Mouse (Mus musculus) adrenal gland, postnatal 14 days (tissue): ENCODE results near the gene Kntc1. TPM values are rescaled to one million over a fixed set of nuclear protein-coding genes. Genes with fewer than 3 reads are reported as not detected.

Experiments used
- DNase-seq: peaks from one replicate; pipeline ENCODE4 v3.0.0; 2021; ENCODE audit warnings: mixed read lengths
- total RNA-seq: library from RNA; stranded (reverse); gene quantifications from 2 replicates; pipeline ENCODE4 v1.2.3, GENCODE M21; 2021

The Kntc1 gene
- total RNA-seq, 1 experiment from 2014 or later, result 8.5 TPM

- no peak for DNase-seq
Measured at GRCm38 (mm10) chr5:123866457-123866856, 116.9 kb downstream of the Kntc1 start.

GRCm38 (mm10) chr5:123869615-123870014 lies 120.1 kb downstream of the Kntc1 start:
- DNase-seq, result no peak

Other genes with a start within 250 kb of the Kntc1 start
- 0.41 TPM in 1 of 2 replicates, not detected in the other for gene B3gnt4, start 239.3 kb upstream of the Kntc1 start, total RNA-seq
- gene Diablo, start 225.5 kb upstream of the Kntc1 start, total RNA-seq, result 63.9 and 68.2 TPM in 2 replicates
- 10.0 and 10.7 TPM in 2 replicates for gene Gm49027, start 224.2 kb upstream of the Kntc1 start, total RNA-seq
- gene Vps33a, start 176.7 kb upstream of the Kntc1 start, total RNA-seq, result 42.0 and 43.7 TPM in 2 replicates
- 63.1 and 64.8 TPM in 2 replicates for gene Clip1, start 65.1 kb upstream of the Kntc1 start, total RNA-seq
- 46.9 and 58.0 TPM in 2 replicates for gene Zcchc8, start 28.6 kb upstream of the Kntc1 start, total RNA-seq
- gene Rsrc2, start 302 bp upstream of the Kntc1 start, total RNA-seq, result 85.8 and 91.7 TPM in 2 replicates
- gene Hcar2, start 115.8 kb downstream of the Kntc1 start, total RNA-seq, result 0.45 and 0.78 TPM in 2 replicates
- 2.5 and 3.2 TPM in 2 replicates for gene Hcar1, start 130.3 kb downstream of the Kntc1 start, total RNA-seq
- 78.3 and 86.9 TPM in 2 replicates for gene Denr, start 157.5 kb downstream of the Kntc1 start, total RNA-seq
- gene Gm43518, start 177.7 kb downstream of the Kntc1 start, total RNA-seq, result 1.7 TPM in 1 of 2 replicates, not detected in the other
- gene Ccdc62, start 181.0 kb downstream of the Kntc1 start, total RNA-seq, result 4.7 and 5.0 TPM in 2 replicates
- 18.0 and 26.6 TPM in 2 replicates for gene Hip1r, start 223.9 kb downstream of the Kntc1 start, total RNA-seq